Mouse (Mus musculus) megakaryocyte, embryonic 14.5 days (primary cell): ENCODE data around the gene Copz1. TPM values are rescaled to one million over a fixed set of nuclear protein-coding genes. Genes with fewer than 3 reads are reported as not detected.

ENCODE experiments used
- H3K27me3 ChIP-seq: replicated peaks from 2 replicates; pipeline ENCODE3; 2012; ENCODE audit warnings: inconsistent platforms
- H3K36me3 ChIP-seq: replicated peaks from 2 replicates; pipeline ENCODE3; 2012; ENCODE audit warnings: low read length, inconsistent platforms, mixed read lengths
- H3K4me1 ChIP-seq: 2 replicates; pipeline ENCODE4 v1.6.1; 2012; ENCODE audit warnings: inconsistent platforms
- H3K4me3 ChIP-seq: replicated peaks from 2 replicates; pipeline ENCODE3; 2012; ENCODE audit warnings: moderate library complexity, mild to moderate bottlenecking, inconsistent platforms
- H3K9me3 ChIP-seq: 2 replicates; pipeline ENCODE4 v1.6.1; 2012; ENCODE audit warnings: inconsistent platforms
- FLI1 ChIP-seq: IDR thresholded peaks from 2 replicates; pipeline ENCODE4 v1.6.1; 2012; ENCODE audit warnings: low read length, inconsistent platforms, mixed read lengths
- GATA1 ChIP-seq: IDR thresholded peaks from 3 replicates; pipeline ENCODE4 v1.6.1; 2012; ENCODE audit warnings: mixed read lengths, low read length, inconsistent platforms, borderline replicate concordance
- polyA plus RNA-seq: library from polyadenylated mRNA; stranded (reverse); fragments of >175 nt; gene quantifications from 2 replicates; pipeline ENCODE4 v1.2.3, GENCODE M21; 2012; ENCODE audit warnings: low replicate concordance; ENCODE audit not compliant: insufficient read depth

Copz1 gene
- polyA plus RNA-seq, 1 experiment, result 56.2 TPM

GRCm38 (mm10) chr15:103339166-103339960 lies 66.8 kb downstream of the Copz1 start:
- H3K4me1 ChIP-seq, result peaks cover 92% of the 10 kb centered on the region
- H3K9me3 ChIP-seq, result no peaks in the 10 kb centered on the region
- H3K4me3 ChIP-seq, result peak overlapping the region; percentile 96
- TF ChIP-seq GATA1, result peak; percentile 67; the same call in 1 of the 3 replicates
- peak; percentile 49; the same call in 1 of the 2 replicates for TF ChIP-seq FLI1
- no peaks in the 10 kb centered on the region for H3K27me3 ChIP-seq
- peaks cover 66% of the 10 kb centered on the region for H3K36me3 ChIP-seq

GRCm38 (mm10) chr15:103339961-103340337 lies 67.4 kb downstream of the Copz1 start, which contains the start of gene Zfp385a:
Gene Zfp385a, minus strand, starts transcription at chr15:103340093.
- H3K27me3 ChIP-seq, result no peaks in the 10 kb centered on the region
- peaks cover 92% of the 10 kb centered on the region for H3K4me1 ChIP-seq

GRCm38 (mm10) chr15:103340786-103341185 lies 68.3 kb downstream of the Copz1 start:
- Histone ChIP-seq H3K4me3 (peak overlapping the region; percentile 96), H3K9me3 (no peaks in the 10 kb centered on the region), H3K4me1 (peaks cover 92% of the 10 kb centered on the region), H3K27me3 (no peaks in the 10 kb centered on the region), H3K36me3 (peaks cover 68% of the 10 kb centered on the region)
- TF ChIP-seq FLI1 (no peak), GATA1 (no peak)

More at GRCm38 (mm10) chr15:103339961-103340337, 67.4 kb downstream of the Copz1 start, which contains the start of gene Zfp385a:
- H3K36me3 ChIP-seq, result peaks cover 68% of the 10 kb centered on the region
- TF ChIP-seq FLI1, result no peak
- no peak for TF ChIP-seq GATA1
- no peaks in the 10 kb centered on the region for H3K9me3 ChIP-seq
- peak within 1 kb of the TSS; percentile 96 for H3K4me3 ChIP-seq

- Histone ChIP-seq H3K27me3 (no peaks in the 10 kb centered on the region), H3K36me3 (peaks cover 68% of the 10 kb centered on the region), H3K4me1 (peaks cover 92% of the 10 kb centered on the region), H3K4me3 (peak overlapping the region; percentile 96), H3K9me3 (no peaks in the 10 kb centered on the region)
- TF ChIP-seq FLI1 (no peak), GATA1 (no peak)
Observed at GRCm38 (mm10) chr15:103341547-103341946, 69.0 kb downstream of the Copz1 start.

- Histone ChIP-seq H3K9me3 (no peaks in the 10 kb centered on the region), H3K36me3 (peaks cover 68% of the 10 kb centered on the region), H3K4me1 (peaks cover 89% of the 10 kb centered on the region), H3K27me3 (no peaks in the 10 kb centered on the region), H3K4me3 (peak overlapping the region; percentile 96)
- TF ChIP-seq FLI1 (no peak), GATA1 (no peak)
Observed at GRCm38 (mm10) chr15:103342415-103342814, 69.9 kb downstream of the Copz1 start.

- Histone ChIP-seq H3K4me3 (no peak overlapping the region), H3K27me3 (no peaks in the 10 kb centered on the region), H3K36me3 (peaks cover 68% of the 10 kb centered on the region), H3K4me1 (peaks cover 88% of the 10 kb centered on the region), H3K9me3 (no peaks in the 10 kb centered on the region)
- TF ChIP-seq FLI1 (no peak), GATA1 (no peak)
Observed at GRCm38 (mm10) chr15:103343008-103343407, 70.5 kb downstream of the Copz1 start.

- no peak for TF ChIP-seq GATA1
- no peak for TF ChIP-seq FLI1
Observed at GRCm38 (mm10) chr15:103343556-103343955, 71.0 kb downstream of the Copz1 start.

GRCm38 (mm10) chr15:103345789-103346188 lies 73.3 kb downstream of the Copz1 start:
- Histone ChIP-seq H3K4me1 (peaks cover 68% of the 10 kb centered on the region), H3K36me3 (peaks cover 84% of the 10 kb centered on the region), H3K27me3 (no peaks in the 10 kb centered on the region), H3K4me3 (no peak overlapping the region), H3K9me3 (no peaks in the 10 kb centered on the region)
- no peak for TF ChIP-seq GATA1
- TF ChIP-seq FLI1, result no peak

More at GRCm38 (mm10) chr15:103343556-103343955, 71.0 kb downstream of the Copz1 start:
- H3K9me3 ChIP-seq, result no peaks in the 10 kb centered on the region
- H3K27me3 ChIP-seq, result no peaks in the 10 kb centered on the region
- H3K4me3 ChIP-seq, result no peak overlapping the region
- peaks cover 67% of the 10 kb centered on the region for H3K36me3 ChIP-seq
- H3K4me1 ChIP-seq, result peaks cover 82% of the 10 kb centered on the region

GRCm38 (mm10) chr15:103347275-103347684 lies 74.8 kb downstream of the Copz1 start:
- Histone ChIP-seq H3K4me1 (peaks cover 60% of the 10 kb centered on the region), H3K27me3 (no peaks in the 10 kb centered on the region), H3K9me3 (no peaks in the 10 kb centered on the region), H3K4me3 (no peak overlapping the region), H3K36me3 (peaks cover 96% of the 10 kb centered on the region)
- TF ChIP-seq FLI1 (no peak), GATA1 (no peak)

Other genes with a start within 250 kb of the Copz1 start
- gene Smug1, start 105.6 kb upstream of the Copz1 start, polyA plus RNA-seq, result 0.73 and 2.1 TPM in 2 replicates
- gene Cbx5, start 32.9 kb upstream of the Copz1 start, polyA plus RNA-seq, result 0.77 and 1.5 TPM in 2 replicates
- 12.1 and 56.4 TPM in 2 replicates for gene Hnrnpa1, start 32.3 kb upstream of the Copz1 start, polyA plus RNA-seq
- gene Nfe2, start 14.3 kb upstream of the Copz1 start, polyA plus RNA-seq, result 321 and 342 TPM in 2 replicates
- gene Gpr84, start 37.9 kb downstream of the Copz1 start, polyA plus RNA-seq, result 1.00 and 1.6 TPM in 2 replicates
- 1,319 and 2,156 TPM in 2 replicates for gene Zfp385a, start 67.4 kb downstream of the Copz1 start, polyA plus RNA-seq
- gene Itga5, start 94.0 kb downstream of the Copz1 start, polyA plus RNA-seq, result 20.5 and 26.4 TPM in 2 replicates
- not detected in 2 replicates for gene Gtsf1, start 157.8 kb downstream of the Copz1 start, polyA plus RNA-seq
- gene Gtsf2, start 175.8 kb downstream of the Copz1 start, polyA plus RNA-seq, result not detected in 2 replicates
- 5.3 and 32.2 TPM in 2 replicates for gene Nckap1l, start 181.1 kb downstream of the Copz1 start, polyA plus RNA-seq
- 6.1 and 6.3 TPM in 2 replicates for gene Pde1b, start 230.3 kb downstream of the Copz1 start, polyA plus RNA-seq